Mouse (Mus musculus) gastrocnemius, postnatal 10 days (tissue): ENCODE data around the gene Neurod2. TPM values are rescaled to one million over a fixed set of nuclear protein-coding genes. Genes with fewer than 3 reads are reported as not detected.
A peak's percentile ranks its signal among the peaks of the same experiment; 100 is the strongest.

Experiments
- DNase-seq: peaks from one replicate; pipeline ENCODE4 v3.0.0; 2021; ENCODE audit warnings: mixed read lengths
- total RNA-seq, 2 experiments: library from RNA; stranded (reverse); gene quantifications; 2 replicates each; pipeline ENCODE4 v1.2.3; 2021

The Neurod2 gene
- total RNA-seq, 2 experiments from 2014 or later: not detected

- peak; percentile 76 for DNase-seq
These were observed 15.6 kb downstream of the Neurod2 start for GRCm38 (mm10) chr11:98313790-98314323.

- no peak for DNase-seq
These were observed 30.8 kb downstream of the Neurod2 start for GRCm38 (mm10) chr11:98298484-98299205.

- no peak for DNase-seq
These were observed 31.7 kb downstream of the Neurod2 start for GRCm38 (mm10) chr11:98297778-98298177.

GRCm38 (mm10) chr11:98296916-98297315 lies 32.5 kb downstream of the Neurod2 start:
- DNase-seq: no peak

GRCm38 (mm10) chr11:98296277-98296676 lies 33.2 kb downstream of the Neurod2 start:
- DNase-seq: no peak

GRCm38 (mm10) chr11:98295013-98295585 lies 34.3 kb downstream of the Neurod2 start:
- no peak for DNase-seq

- peak; percentile 75 for DNase-seq
These were observed 35.0 kb downstream of the Neurod2 start for GRCm38 (mm10) chr11:98294188-98295012.

- no peak for DNase-seq
These were observed 36.4 kb downstream of the Neurod2 start for GRCm38 (mm10) chr11:98293070-98293469.

- no peak for DNase-seq
These were observed 38.5 kb downstream of the Neurod2 start for GRCm38 (mm10) chr11:98290906-98291305.

GRCm38 (mm10) chr11:98289873-98290272 lies 39.6 kb downstream of the Neurod2 start:
- no peak for DNase-seq

GRCm38 (mm10) chr11:98287961-98288360 lies 41.5 kb downstream of the Neurod2 start:
- DNase-seq: no peak

- no peak for DNase-seq
These were observed 41.9 kb downstream of the Neurod2 start for GRCm38 (mm10) chr11:98287531-98287930.

GRCm38 (mm10) chr11:98285368-98285767 lies 44.1 kb downstream of the Neurod2 start:
- DNase-seq: no peak

- DNase-seq: no peak
These were observed 45.2 kb downstream of the Neurod2 start for GRCm38 (mm10) chr11:98284230-98284629.

- DNase-seq: no peak
These were observed 45.7 kb downstream of the Neurod2 start for GRCm38 (mm10) chr11:98283740-98284139.

Other genes starting within 250 kb of the Neurod2 start
- gene Fbxl20, start 179.2 kb downstream of the Neurod2 start, total RNA-seq: 10 to 100 TPM; 14.8 to 15.2 TPM
- 10 to 100 TPM; 23.7 to 26.2 TPM for gene Med1, start 136.4 kb downstream of the Neurod2 start, total RNA-seq
- 10 to 100 TPM; 16.6 to 25.1 TPM for gene Cdk12, start 126.6 kb downstream of the Neurod2 start, total RNA-seq
- under 1 TPM; 0.35 to 0.70 TPM for gene Ppp1r1b, start 18.8 kb upstream of the Neurod2 start, total RNA-seq
- 10 to 100 TPM; 11.4 to 12.1 TPM for gene Stard3, start 28.7 kb upstream of the Neurod2 start, total RNA-seq
- gene Tcap, start 54.2 kb upstream of the Neurod2 start, total RNA-seq: 100 to 1,000 TPM; 585 to 712 TPM
- under 1 TPM; 0.28 to 0.77 TPM for gene Pnmt, start 56.8 kb upstream of the Neurod2 start, total RNA-seq
- 1 to 10 TPM; 3.2 to 3.5 TPM for gene Pgap3, start 70.8 kb upstream of the Neurod2 start, total RNA-seq
- gene Erbb2, start 82.8 kb upstream of the Neurod2 start, total RNA-seq: 1 to 10 TPM; 7.2 to 8.7 TPM
- gene Mien1, start 109.3 kb upstream of the Neurod2 start, total RNA-seq: 10 to 100 TPM; 28.0 to 31.6 TPM
- gene Grb7, start 116.7 kb upstream of the Neurod2 start, total RNA-seq: under 1 TPM; 0.09 to 0.18 TPM
- under 1 TPM; 0.09 to 0.93 TPM for gene Ikzf3, start 216.4 kb upstream of the Neurod2 start, total RNA-seq
- gene Zpbp2, start 221.4 kb upstream of the Neurod2 start, total RNA-seq: not detected